Mouse (Mus musculus): ENCODE measurements around the gene Klhl29.

- TF ChIP-seq CTCF (IDR thresholded peaks at IDR 0.05), result no peak
- TF ChIP-seq EP300 (IDR thresholded peaks at IDR 0.05; ENCODE audit: insufficient read depth, low read depth, low read length), result no peak
- no peak for TF ChIP-seq POLR2A (IDR thresholded peaks at IDR 0.05; ENCODE audit: insufficient read depth, low read depth, low read length)
Measured at GRCm38 (mm10) chr12:5244431-5245206, 130.9 kb downstream of the Klhl29 start.
